Mouse (Mus musculus): ENCODE data around the gene Atxn2.

The Atxn2 gene

GRCm38 (mm10) chr5:121766038-121766773 is 55.1 kb downstream of the Atxn2 start:
- no peak for DNase-seq

- no peak for DNase-seq
Measured at GRCm38 (mm10) chr5:121767564-121767963, 56.4 kb downstream of the Atxn2 start.

GRCm38 (mm10) chr5:121769827-121770226 is 58.7 kb downstream of the Atxn2 start:
- no peak for DNase-seq

- DNase-seq = no peak
Measured at GRCm38 (mm10) chr5:121771611-121772010, 60.5 kb downstream of the Atxn2 start.

- DNase-seq = peak in 1 of 2 experiments; percentile 46
Measured at GRCm38 (mm10) chr5:121778485-121779119, 67.5 kb downstream of the Atxn2 start.

GRCm38 (mm10) chr5:121780180-121780579 is 69.0 kb downstream of the Atxn2 start:
- no peak for DNase-seq

- no peak for DNase-seq
Measured at GRCm38 (mm10) chr5:121782467-121782866, 71.3 kb downstream of the Atxn2 start.

GRCm38 (mm10) chr5:121783862-121784500 is 72.8 kb downstream of the Atxn2 start:
- DNase-seq = peak in 1 of 2 experiments; percentile 48

- no peak for DNase-seq
Measured at GRCm38 (mm10) chr5:121791026-121791425, 79.9 kb downstream of the Atxn2 start.

GRCm38 (mm10) chr5:121795800-121796199 is 84.7 kb downstream of the Atxn2 start:
- DNase-seq = peak in 1 of 2 experiments; percentile 42

GRCm38 (mm10) chr5:121798447-121798846 is 87.3 kb downstream of the Atxn2 start:
- DNase-seq = no peak

- no peak for DNase-seq
Measured at GRCm38 (mm10) chr5:121807186-121807585, 96.0 kb downstream of the Atxn2 start.

- DNase-seq = no peak
Measured at GRCm38 (mm10) chr5:121808202-121808601, 97.1 kb downstream of the Atxn2 start.

GRCm38 (mm10) chr5:121809667-121810224 is 98.6 kb downstream of the Atxn2 start:
- peak; percentile 51 to 70 for DNase-seq

- peak in 1 of 2 experiments; percentile 20 for DNase-seq
Measured at GRCm38 (mm10) chr5:121810331-121811151, 99.4 kb downstream of the Atxn2 start.

- DNase-seq = peak; percentile 63 to 69
Measured at GRCm38 (mm10) chr5:121811485-121811931, 100.4 kb downstream of the Atxn2 start.

GRCm38 (mm10) chr5:121812526-121813243 is 101.5 kb downstream of the Atxn2 start:
- DNase-seq = peak in 1 of 2 experiments; percentile 19

- DNase-seq = no peak
Measured at GRCm38 (mm10) chr5:121813744-121814143, 102.6 kb downstream of the Atxn2 start.

GRCm38 (mm10) chr5:121815067-121815466 is 103.9 kb downstream of the Atxn2 start:
- DNase-seq = peak; percentile 61 to 83

GRCm38 (mm10) chr5:121815867-121816380 is 104.8 kb downstream of the Atxn2 start:
- DNase-seq = no peak

GRCm38 (mm10) chr5:121816611-121817010 is 105.5 kb downstream of the Atxn2 start:
- DNase-seq = no peak

All from cerebellum, postnatal 25 days (tissue).